Mouse (Mus musculus): Measurements from ENCODE around the gene Dnajc8.
"Not testable (repeated sequence)": the region's sequence is repeated elsewhere in the genome, so short reads cannot be mapped to it uniquely, and the experiment has no call there.

The Dnajc8 gene

DNA sequence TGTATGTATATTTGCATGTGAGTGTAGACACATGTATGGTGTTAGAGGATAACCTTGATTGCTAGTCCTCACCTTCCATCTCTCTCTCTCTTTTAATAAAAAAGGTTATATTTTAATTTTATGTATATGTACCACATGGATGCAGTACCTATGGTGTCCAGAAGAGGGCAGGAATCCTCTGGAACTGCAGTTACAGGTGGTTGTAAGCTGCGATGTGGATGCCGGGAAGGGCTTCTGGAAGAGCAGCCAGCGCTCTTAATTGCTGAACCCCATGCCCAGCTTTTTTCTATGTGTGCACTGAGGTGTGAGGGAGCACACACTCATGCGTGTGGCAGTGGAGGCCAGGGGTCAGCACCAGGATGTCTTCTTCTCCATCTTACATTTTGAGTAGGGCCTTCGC is 33.8 kb downstream of the Dnajc8 start:
- DNase-seq: no peak

DNA sequence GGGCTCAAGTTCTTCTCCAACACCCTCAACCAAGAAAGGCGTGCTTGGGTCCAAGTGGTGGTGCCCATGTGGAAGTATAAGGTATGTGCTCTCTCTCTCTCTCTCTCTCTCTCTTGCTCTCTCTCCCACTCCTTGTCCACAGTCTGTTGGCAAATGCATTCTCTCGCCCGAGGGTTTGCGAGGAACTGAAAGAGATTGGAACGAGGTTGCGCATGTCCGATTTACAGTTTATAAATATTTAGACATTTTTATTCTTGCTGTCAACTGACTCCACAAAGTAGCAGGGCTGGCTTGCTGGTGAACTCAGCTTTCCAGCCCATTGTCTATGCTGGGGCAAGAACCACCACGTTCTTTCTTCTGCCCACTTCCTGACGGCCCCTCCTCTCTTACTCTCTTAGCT is 35.8 kb downstream of the Dnajc8 start:
- DNase-seq: no peak

DNA sequence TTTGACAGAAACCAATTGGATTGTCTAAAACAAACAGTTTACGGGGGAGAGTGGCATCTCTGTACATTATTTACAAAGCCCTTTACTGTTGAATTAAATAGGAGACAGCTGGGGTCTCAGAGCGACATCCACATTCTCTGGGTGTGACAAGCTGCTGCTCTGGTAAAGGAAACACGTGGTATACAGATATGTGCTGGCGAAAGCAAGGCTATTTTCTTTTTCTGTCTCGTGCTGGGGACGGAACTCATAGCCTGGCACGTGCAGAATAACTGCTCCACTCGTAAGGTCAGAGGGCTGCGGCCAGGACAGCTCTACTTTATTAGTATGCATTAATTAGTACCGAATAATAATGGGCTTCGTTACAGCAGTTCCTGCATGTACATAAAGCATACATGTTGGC is 38.0 kb downstream of the Dnajc8 start:
- peak; percentile 21 for DNase-seq

DNA sequence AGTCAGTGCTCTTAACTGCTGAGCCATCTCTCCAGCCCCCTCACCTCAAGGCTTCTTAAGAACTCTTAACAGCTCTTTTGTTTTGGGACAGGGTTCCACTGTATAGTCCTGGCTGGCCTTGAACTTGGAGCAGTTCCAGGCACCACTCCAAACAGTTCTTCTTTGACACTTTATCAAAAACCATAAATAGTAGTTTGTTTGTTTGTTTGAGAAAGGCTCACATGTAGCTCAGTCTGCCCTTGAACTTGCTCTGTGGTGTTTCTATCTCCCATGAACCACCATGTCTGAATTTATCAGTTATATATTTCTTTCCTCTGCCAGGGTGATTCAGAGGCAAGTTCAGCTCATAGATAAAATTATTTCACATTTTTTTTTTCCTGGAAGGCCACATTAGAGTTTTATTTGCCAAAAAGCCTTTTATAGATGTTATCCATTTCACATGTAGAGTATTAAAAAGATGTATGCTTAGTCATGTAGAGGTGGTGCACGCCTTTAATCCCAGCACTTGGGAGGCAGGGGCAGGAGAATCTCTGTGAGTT is 39.5 kb downstream of the Dnajc8 start:
- no peak for DNase-seq

DNA sequence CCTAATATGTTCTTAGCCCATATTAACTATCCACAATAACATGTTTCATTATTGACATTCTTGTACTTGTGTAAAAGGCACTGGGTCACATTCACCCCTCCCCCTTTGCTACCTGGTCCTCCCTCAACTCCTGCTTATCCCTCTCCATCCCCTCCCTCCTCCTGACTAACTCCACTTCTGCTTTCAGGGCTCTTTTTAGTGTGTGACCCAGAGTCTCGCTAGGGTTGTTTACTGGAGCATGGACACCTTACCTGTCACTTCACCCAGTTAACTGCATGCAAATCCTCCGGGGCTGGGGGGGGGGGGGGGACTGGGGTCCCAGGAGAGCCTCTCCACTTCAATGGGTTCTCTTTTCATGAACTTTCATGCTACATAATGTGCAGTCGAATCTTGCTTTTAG is 48.4 kb downstream of the Dnajc8 start:
- DNase-seq: no peak

DNA sequence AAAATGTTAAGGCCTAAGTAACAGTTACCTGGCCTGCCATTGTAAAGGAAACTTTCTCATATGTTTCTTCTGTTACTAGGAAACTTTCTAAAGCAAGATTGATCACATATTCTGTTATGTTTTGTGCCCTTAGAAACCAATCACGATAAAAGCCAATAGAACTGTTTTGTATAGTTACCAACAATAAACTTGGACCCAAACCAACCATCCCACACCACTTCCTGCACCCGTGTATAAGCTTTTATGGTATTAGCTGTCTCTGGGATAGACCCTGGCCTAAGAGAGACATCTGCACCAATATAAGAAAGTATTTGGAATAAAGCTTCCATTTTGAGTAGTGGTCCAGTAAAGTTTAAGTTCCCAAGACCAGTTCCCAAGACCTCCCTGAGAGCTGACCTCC is 49.6 kb downstream of the Dnajc8 start:
- DNase-seq: no peak

DNA sequence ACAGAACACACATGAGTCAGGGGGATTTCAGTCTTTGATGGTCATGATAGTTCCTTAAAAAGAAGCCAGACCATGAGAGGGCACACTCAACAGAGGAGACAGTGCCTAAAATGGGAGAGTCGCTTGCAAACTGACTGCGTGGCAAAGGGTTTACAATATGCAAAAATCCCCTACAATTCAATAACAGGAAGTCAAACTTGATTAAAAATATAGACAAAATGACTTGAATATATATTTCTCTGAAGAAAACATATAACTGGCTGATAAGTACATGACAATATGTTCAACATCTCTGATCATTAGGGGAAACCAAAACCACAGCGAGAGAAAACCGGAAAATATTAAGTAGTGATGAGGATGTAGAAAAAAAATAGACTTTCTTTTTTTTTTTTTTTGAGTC is 50.9 kb downstream of the Dnajc8 start:
- no peak for DNase-seq

DNA sequence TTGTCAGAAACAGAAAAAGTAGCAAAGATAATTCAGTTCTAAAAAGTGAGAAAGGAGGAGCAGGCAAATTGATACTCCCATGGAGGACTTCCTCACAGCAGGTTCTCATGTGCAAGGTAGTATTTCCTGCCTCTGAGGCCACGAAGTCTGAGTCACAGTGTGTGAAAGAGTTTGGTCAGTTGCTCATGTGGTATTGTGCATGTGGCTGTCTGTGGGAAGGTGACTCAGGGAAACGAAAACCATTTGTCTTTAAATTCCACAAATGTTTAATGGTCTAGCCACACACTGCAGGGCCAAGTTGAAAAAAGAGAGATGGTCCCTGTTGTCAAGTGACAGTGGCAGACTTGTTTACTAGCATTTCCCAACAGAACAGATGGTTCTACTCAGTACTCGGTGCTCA is 53.2 kb downstream of the Dnajc8 start:
- DNase-seq: no peak

DNA sequence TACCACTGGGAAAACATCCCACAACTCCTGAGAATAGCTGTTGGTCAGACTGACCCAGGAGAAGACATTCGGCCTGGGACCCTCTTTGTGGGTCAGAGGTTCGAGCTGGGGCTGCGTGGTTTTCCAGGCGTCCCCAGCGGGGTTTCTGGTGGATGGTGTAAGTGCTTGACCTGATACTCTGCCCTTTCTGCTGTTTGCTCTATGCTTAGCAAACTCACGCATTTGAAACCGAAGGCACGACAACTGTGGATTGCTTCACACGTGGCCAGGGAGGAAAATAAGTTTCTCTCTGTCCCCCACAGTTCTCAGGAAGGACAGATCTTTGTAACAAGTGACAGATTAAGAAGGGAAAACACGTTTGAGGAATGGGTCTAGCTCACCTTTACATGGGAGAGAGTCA is 55.3 kb downstream of the Dnajc8 start:
- no peak for DNase-seq

DNA sequence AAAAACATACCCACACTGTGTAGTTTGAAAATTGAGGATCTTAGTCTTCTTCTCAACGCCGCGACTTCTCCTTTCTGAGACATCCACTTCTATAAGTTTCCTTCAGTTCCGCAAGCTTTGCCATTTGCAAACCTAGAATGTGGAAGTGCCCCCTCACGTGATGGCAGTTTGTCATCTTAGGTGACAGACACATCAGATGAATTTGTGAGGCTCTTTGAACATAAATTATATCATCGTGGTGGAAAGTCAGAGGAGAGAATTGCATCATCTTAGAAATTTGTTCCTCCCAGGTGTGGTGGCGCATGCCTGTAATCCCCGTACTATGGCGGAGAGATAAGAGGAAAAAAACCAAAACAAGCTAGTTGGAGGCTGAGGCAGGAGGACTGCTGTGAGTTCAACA is 57.6 kb downstream of the Dnajc8 start:
- no peak for DNase-seq

DNA sequence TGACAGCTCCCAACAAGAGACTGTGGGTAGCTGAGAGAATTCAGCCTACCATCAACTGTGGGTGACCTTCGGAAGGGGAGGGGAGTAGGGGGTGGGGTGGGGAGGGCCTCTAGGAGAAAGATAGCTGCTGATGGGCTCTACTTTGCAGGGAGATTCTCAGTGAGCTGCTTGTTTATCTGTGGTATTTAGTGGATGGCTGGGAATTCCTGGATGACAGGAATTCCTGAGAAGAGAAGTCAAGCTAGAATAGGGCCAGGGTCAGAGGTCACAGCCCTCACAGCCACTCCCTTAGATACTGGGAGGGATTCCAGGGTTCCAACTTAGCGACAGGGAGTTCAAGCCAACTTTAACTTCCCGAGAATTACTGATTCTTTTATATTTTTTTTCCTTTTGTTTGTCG is 58.8 kb downstream of the Dnajc8 start:
- peak; percentile 28 for DNase-seq

DNA sequence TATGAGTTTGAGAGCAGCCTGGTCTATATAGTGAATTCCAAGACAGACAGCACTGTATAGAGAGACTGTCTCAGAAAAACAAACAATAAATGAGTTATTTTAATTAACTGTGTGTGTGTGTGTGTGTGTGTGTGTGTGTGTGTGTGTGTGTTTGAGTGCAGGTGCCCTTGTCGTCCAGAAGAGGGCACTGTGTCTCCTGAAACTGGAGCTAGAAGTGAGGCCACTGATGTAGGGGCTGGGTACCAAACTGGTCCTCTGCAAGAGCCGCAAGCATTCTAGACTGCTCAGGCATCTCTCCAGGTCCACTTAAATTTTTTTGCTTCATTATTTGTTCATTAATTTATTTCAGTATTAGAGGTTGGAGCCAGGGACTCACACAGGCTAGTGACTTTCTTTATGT is 63.5 kb downstream of the Dnajc8 start:
- DNase-seq: no peak

DNA sequence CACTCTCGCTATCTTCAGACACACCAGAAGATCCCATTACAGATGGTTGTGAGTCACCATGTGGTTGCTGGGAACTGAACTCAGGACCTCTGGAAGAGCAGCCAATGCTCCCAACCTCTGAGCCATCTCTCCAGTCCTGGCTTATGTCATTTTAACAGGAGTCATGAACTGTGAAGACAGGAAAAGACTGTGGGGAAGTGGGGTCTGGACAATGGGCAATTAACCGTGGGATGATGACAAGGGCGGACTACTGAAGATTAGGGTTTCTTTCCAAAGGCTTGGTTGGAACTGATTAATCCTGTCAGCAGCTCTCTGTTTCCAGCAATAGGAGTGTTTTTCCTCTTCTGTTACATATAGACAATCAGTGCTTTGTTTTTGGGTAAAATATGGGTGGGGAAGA is 64.4 kb downstream of the Dnajc8 start:
- DNase-seq: no peak

DNA sequence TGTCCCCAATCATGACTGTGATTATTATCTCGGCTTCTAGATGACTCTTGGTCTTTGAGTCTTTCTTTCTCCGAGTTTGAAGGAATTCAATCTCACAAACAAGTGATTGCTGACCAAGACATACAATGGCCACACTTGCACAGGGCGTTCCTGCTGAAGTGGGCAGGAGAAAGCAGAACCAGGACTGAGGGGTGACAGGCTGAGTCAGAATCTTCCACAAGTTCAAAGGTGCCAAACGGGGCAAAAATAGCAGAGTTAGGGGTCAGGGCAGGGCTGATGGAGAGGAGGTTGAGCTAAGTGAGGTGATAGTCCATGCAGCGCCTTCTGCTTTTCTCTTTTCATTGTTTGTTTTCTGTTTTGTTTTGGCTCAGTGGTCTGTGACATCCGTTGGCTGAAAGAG is 65.1 kb downstream of the Dnajc8 start:
- no peak for DNase-seq

DNA sequence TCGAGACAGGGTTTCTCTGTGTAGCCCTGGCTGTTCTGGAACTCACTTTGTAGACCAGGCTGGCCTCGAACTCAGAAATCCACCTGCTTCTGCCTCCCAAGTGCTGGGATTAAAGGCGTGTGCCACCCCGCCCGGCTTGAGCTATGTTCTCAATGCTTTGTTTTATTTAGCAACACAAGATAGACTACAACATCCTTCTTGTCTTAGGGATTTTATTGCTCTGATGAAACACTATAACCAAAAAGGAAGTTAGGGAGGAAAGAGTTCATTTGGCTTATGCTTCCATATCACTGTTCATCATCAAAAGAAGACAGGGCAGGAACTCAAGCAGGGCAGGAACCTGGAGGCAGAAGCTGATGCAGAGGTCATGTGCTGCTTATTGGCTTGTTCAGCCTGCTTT is 65.9 kb downstream of the Dnajc8 start:
- DNase-seq: not testable (repeated sequence)

Measured in kidney, postnatal 14 days (tissue).